Mouse (Mus musculus) lung, adult 2 months (tissue): ENCODE measurements at regions not wholly inside any gene's neighbourhood (a gene's known extent, or its start where the extent isn't known, plus 50 kb on each side); places are given as distances from the start of the nearest gene placed in this dataset.

Experiments
- CTCF ChIP-seq: fragments of 200-500 bp; IDR thresholded peaks from 2 replicates; pipeline ENCODE4 v1.5.1; 2011; ENCODE audit warnings: mild to moderate bottlenecking, low read length, control low read depth; ENCODE audit not compliant: insufficient read depth
- POLR2A ChIP-seq: fragments of 200-500 bp; IDR thresholded peaks from 2 replicates; pipeline ENCODE4 v1.6.1; 2011; ENCODE audit warnings: low read depth, mild to moderate bottlenecking, control low read depth, low read length, borderline replicate concordance; ENCODE audit errors: extremely low read depth

DNA sequence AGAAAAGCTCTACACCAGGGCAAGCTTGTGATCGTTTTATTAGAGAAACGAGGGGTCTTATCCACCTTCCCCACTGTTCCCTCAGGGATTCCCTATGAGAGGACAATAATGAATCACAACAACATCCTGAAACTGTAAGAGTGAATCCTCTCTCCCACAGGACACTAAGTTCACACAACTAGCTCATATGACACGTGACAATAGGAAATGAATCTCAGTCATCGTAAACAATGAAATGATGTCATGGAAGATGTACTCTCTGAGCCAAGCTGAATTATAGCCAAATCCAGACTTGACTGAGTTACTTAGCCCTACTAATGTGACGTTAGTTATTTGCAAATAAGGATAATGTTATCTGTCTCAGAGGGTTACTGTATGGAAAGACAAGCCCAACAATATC, 54.6 kb upstream of the Ccn6 start:
- TF ChIP-seq POLR2A (no peak), CTCF (no peak)
